Mouse (Mus musculus): ENCODE measurements around the gene Islr2. TPM values are rescaled to one million over a fixed set of nuclear protein-coding genes. Genes with fewer than 3 reads are reported as not detected.

Islr2 gene
- polyA plus RNA-seq, 1 experiment from 2014 or later: 51.6 TPM

GRCm38 (mm10) chr9:58194222-58194621, 9.9 kb downstream of the Islr2 start:
- no peaks in the 10 kb centered on the region for H3K36me3 ChIP-seq (ENCODE audit: control insufficient read depth, insufficient read depth, low read length)
- peaks cover 37% of the 10 kb centered on the region for H3K27me3 ChIP-seq (ENCODE audit: control insufficient read depth, insufficient read depth, low read length)
- H3K9me3 ChIP-seq (ENCODE audit: control insufficient read depth, low read length): no peaks in the 10 kb centered on the region
- no peak overlapping the region for H3K9ac ChIP-seq (replicated peaks; ENCODE audit: low read length)
- no peak for ATAC-seq (ENCODE audit: low FRiP score, low TSS enrichment)
- peaks cover 18% of the 10 kb centered on the region for H3K4me1 ChIP-seq (ENCODE audit: control insufficient read depth, insufficient read depth, low read length)
- H3K4me3 ChIP-seq (replicated peaks; ENCODE audit: low read depth, low read length): no peak overlapping the region
- 59% methylated on average over 9 of the region's 9 CpGs for WGBS
- peak overlapping the region; percentile 60; the same call in 1 of the 2 replicates for H3K27ac ChIP-seq (replicated peaks; ENCODE audit: low read depth, low read length)
- DNase-seq: no peak
- peak overlapping the region; percentile 63; the same call in 1 of the 2 replicates for H3K4me2 ChIP-seq (ENCODE audit: low read length)

GRCm38 (mm10) chr9:58184456-58184855, 19.7 kb downstream of the Islr2 start:
- no peaks in the 10 kb centered on the region for H3K4me1 ChIP-seq (ENCODE audit: control insufficient read depth, insufficient read depth, low read length)
- H3K9ac ChIP-seq (replicated peaks; ENCODE audit: low read length): no peak overlapping the region
- DNase-seq (no peak), ATAC-seq (ENCODE audit: low FRiP score, low TSS enrichment) (no peak)
- no peak overlapping the region for H3K27ac ChIP-seq (replicated peaks; ENCODE audit: low read depth, low read length)
- no peaks in the 10 kb centered on the region for H3K36me3 ChIP-seq (ENCODE audit: control insufficient read depth, insufficient read depth, low read length)
- no peak overlapping the region for H3K4me2 ChIP-seq (ENCODE audit: low read length)
- H3K27me3 ChIP-seq (ENCODE audit: control insufficient read depth, insufficient read depth, low read length): no peaks in the 10 kb centered on the region
- no peaks in the 10 kb centered on the region for H3K9me3 ChIP-seq (ENCODE audit: control insufficient read depth, low read length)
- H3K4me3 ChIP-seq (replicated peaks; ENCODE audit: low read depth, low read length): no peak overlapping the region
- WGBS: 55% methylated on average over 6 of the region's 6 CpGs

- ATAC-seq (ENCODE audit: low FRiP score, low TSS enrichment): no peak
- Histone ChIP-seq H3K36me3 (ENCODE audit: control insufficient read depth, insufficient read depth, low read length) (no peaks in the 10 kb centered on the region), H3K4me1 (ENCODE audit: control insufficient read depth, insufficient read depth, low read length) (0 out of 2 replicates have a peak, but pooled peaks cover 3% of the 10 kb centered on the region), H3K9me3 (ENCODE audit: control insufficient read depth, low read length) (no peaks in the 10 kb centered on the region), H3K4me3 (replicated peaks; ENCODE audit: low read depth, low read length) (no peak overlapping the region), H3K27ac (replicated peaks; ENCODE audit: low read depth, low read length) (no peak overlapping the region), H3K9ac (replicated peaks; ENCODE audit: low read length) (no peak overlapping the region), H3K27me3 (ENCODE audit: control insufficient read depth, insufficient read depth, low read length) (no peaks in the 10 kb centered on the region), H3K4me2 (ENCODE audit: low read length) (no peak overlapping the region)
- WGBS: 95% methylated on average over 2 of the region's 2 CpGs
- no peak for DNase-seq
Observed at GRCm38 (mm10) chr9:58179390-58179789, 24.7 kb downstream of the Islr2 start.

GRCm38 (mm10) chr9:58177165-58177564, 27.0 kb downstream of the Islr2 start:
- no peak for ATAC-seq (ENCODE audit: low FRiP score, low TSS enrichment)
- no peak overlapping the region for H3K27ac ChIP-seq (replicated peaks; ENCODE audit: low read depth, low read length)
- no peaks in the 10 kb centered on the region for H3K27me3 ChIP-seq (ENCODE audit: control insufficient read depth, insufficient read depth, low read length)
- no peak overlapping the region for H3K9ac ChIP-seq (replicated peaks; ENCODE audit: low read length)
- WGBS: 43% methylated on average over 4 of the region's 4 CpGs
- H3K4me3 ChIP-seq (replicated peaks; ENCODE audit: low read depth, low read length): no peak overlapping the region
- H3K4me2 ChIP-seq (ENCODE audit: low read length): no peak overlapping the region
- H3K4me1 ChIP-seq (ENCODE audit: control insufficient read depth, insufficient read depth, low read length): 0 out of 2 replicates have a peak, but pooled peaks cover 3% of the 10 kb centered on the region
- no peaks in the 10 kb centered on the region for H3K9me3 ChIP-seq (ENCODE audit: control insufficient read depth, low read length)
- no peak for DNase-seq
- H3K36me3 ChIP-seq (ENCODE audit: control insufficient read depth, insufficient read depth, low read length): no peaks in the 10 kb centered on the region

GRCm38 (mm10) chr9:58175745-58176487, 28.2 kb downstream of the Islr2 start:
- no peak overlapping the region for H3K27ac ChIP-seq (replicated peaks; ENCODE audit: low read depth, low read length)
- 59% methylated on average over 5 of the region's 5 CpGs for WGBS
- no peak for DNase-seq

GRCm38 (mm10) chr9:58174818-58175251, 29.3 kb downstream of the Islr2 start:
- H3K36me3 ChIP-seq (ENCODE audit: control insufficient read depth, insufficient read depth, low read length): no peaks in the 10 kb centered on the region
- H3K27ac ChIP-seq (replicated peaks; ENCODE audit: low read depth, low read length): 0 out of 2 replicates have a peak overlapping the region, but pooled peaks have one; percentile 8
- H3K4me1 ChIP-seq (ENCODE audit: control insufficient read depth, insufficient read depth, low read length): 0 out of 2 replicates have a peak, but pooled peaks cover 3% of the 10 kb centered on the region
- no peak overlapping the region for H3K4me2 ChIP-seq (ENCODE audit: low read length)
- H3K9me3 ChIP-seq (ENCODE audit: control insufficient read depth, low read length): no peaks in the 10 kb centered on the region
- DNase-seq (no peak), ATAC-seq (ENCODE audit: low FRiP score, low TSS enrichment) (no peak)
- H3K4me3 ChIP-seq (replicated peaks; ENCODE audit: low read depth, low read length): no peak overlapping the region
- H3K27me3 ChIP-seq (ENCODE audit: control insufficient read depth, insufficient read depth, low read length): no peaks in the 10 kb centered on the region
- WGBS: 31% methylated on average over 5 of the region's 5 CpGs
- no peak overlapping the region for H3K9ac ChIP-seq (replicated peaks; ENCODE audit: low read length)

More at GRCm38 (mm10) chr9:58175745-58176487, 28.2 kb downstream of the Islr2 start:
- Histone ChIP-seq H3K27me3 (ENCODE audit: control insufficient read depth, insufficient read depth, low read length) (no peaks in the 10 kb centered on the region), H3K4me1 (ENCODE audit: control insufficient read depth, insufficient read depth, low read length) (0 out of 2 replicates have a peak, but pooled peaks cover 3% of the 10 kb centered on the region), H3K4me2 (ENCODE audit: low read length) (no peak overlapping the region), H3K9ac (replicated peaks; ENCODE audit: low read length) (no peak overlapping the region), H3K4me3 (replicated peaks; ENCODE audit: low read depth, low read length) (no peak overlapping the region), H3K9me3 (ENCODE audit: control insufficient read depth, low read length) (no peaks in the 10 kb centered on the region), H3K36me3 (ENCODE audit: control insufficient read depth, insufficient read depth, low read length) (no peaks in the 10 kb centered on the region)
- ATAC-seq (ENCODE audit: low FRiP score, low TSS enrichment): no peak

GRCm38 (mm10) chr9:58172863-58173262, 31.3 kb downstream of the Islr2 start:
- Histone ChIP-seq H3K9me3 (ENCODE audit: control insufficient read depth, low read length) (no peaks in the 10 kb centered on the region), H3K27me3 (ENCODE audit: control insufficient read depth, insufficient read depth, low read length) (no peaks in the 10 kb centered on the region), H3K4me1 (ENCODE audit: control insufficient read depth, insufficient read depth, low read length) (0 out of 2 replicates have a peak, but pooled peaks cover 3% of the 10 kb centered on the region), H3K36me3 (ENCODE audit: control insufficient read depth, insufficient read depth, low read length) (no peaks in the 10 kb centered on the region), H3K9ac (replicated peaks; ENCODE audit: low read length) (no peak overlapping the region), H3K4me3 (replicated peaks; ENCODE audit: low read depth, low read length) (no peak overlapping the region), H3K4me2 (ENCODE audit: low read length) (no peak overlapping the region), H3K27ac (replicated peaks; ENCODE audit: low read depth, low read length) (no peak overlapping the region)
- WGBS: 69% methylated on average over 2 of the region's 2 CpGs
- no peak for DNase-seq
- ATAC-seq (ENCODE audit: low FRiP score, low TSS enrichment): no peak

- ATAC-seq (ENCODE audit: low FRiP score, low TSS enrichment) (no peak), DNase-seq (no peak)
- Histone ChIP-seq H3K9me3 (ENCODE audit: control insufficient read depth, low read length) (no peaks in the 10 kb centered on the region), H3K4me1 (ENCODE audit: control insufficient read depth, insufficient read depth, low read length) (no peaks in the 10 kb centered on the region), H3K36me3 (ENCODE audit: control insufficient read depth, insufficient read depth, low read length) (no peaks in the 10 kb centered on the region), H3K27ac (replicated peaks; ENCODE audit: low read depth, low read length) (no peak overlapping the region), H3K4me3 (replicated peaks; ENCODE audit: low read depth, low read length) (no peak overlapping the region), H3K27me3 (ENCODE audit: control insufficient read depth, insufficient read depth, low read length) (no peaks in the 10 kb centered on the region), H3K9ac (replicated peaks; ENCODE audit: low read length) (no peak overlapping the region), H3K4me2 (ENCODE audit: low read length) (no peak overlapping the region)
- 82% methylated on average over 6 of the region's 6 CpGs for WGBS
Observed at GRCm38 (mm10) chr9:58169426-58169825, 34.7 kb downstream of the Islr2 start.

- Histone ChIP-seq H3K4me3 (replicated peaks; ENCODE audit: low read depth, low read length) (no peak overlapping the region), H3K36me3 (ENCODE audit: control insufficient read depth, insufficient read depth, low read length) (no peaks in the 10 kb centered on the region), H3K4me2 (ENCODE audit: low read length) (no peak overlapping the region), H3K27ac (replicated peaks; ENCODE audit: low read depth, low read length) (no peak overlapping the region), H3K9me3 (ENCODE audit: control insufficient read depth, low read length) (no peaks in the 10 kb centered on the region), H3K4me1 (ENCODE audit: control insufficient read depth, insufficient read depth, low read length) (no peaks in the 10 kb centered on the region), H3K9ac (replicated peaks; ENCODE audit: low read length) (no peak overlapping the region), H3K27me3 (ENCODE audit: control insufficient read depth, insufficient read depth, low read length) (no peaks in the 10 kb centered on the region)
- no peak for ATAC-seq (ENCODE audit: low FRiP score, low TSS enrichment)
- no peak for DNase-seq
- WGBS: 69% methylated on average over 3 of the region's 3 CpGs
Observed at GRCm38 (mm10) chr9:58168880-58169279, 35.2 kb downstream of the Islr2 start.

Data from midbrain, embryonic 14.5 days (tissue).